Mouse (Mus musculus): Measurements from ENCODE around the gene Mgea5.

Gene Mgea5

GRCm38 (mm10) chr19:45748691-45749242 is 34.9 kb downstream of the Mgea5 start:
- no peak for DNase-seq (ENCODE audit: low spot score)

- DNase-seq (ENCODE audit: low spot score), result no peak
These were observed 35.4 kb downstream of the Mgea5 start for GRCm38 (mm10) chr19:45748206-45748605.

- peak; percentile 87 for DNase-seq (ENCODE audit: low spot score)
These were observed 36.4 kb downstream of the Mgea5 start for GRCm38 (mm10) chr19:45747028-45747867.

GRCm38 (mm10) chr19:45746153-45747020 is 37.2 kb downstream of the Mgea5 start:
- DNase-seq (ENCODE audit: low spot score), result peak; percentile 80

GRCm38 (mm10) chr19:45745344-45746152 is 38.1 kb downstream of the Mgea5 start:
- no peak for DNase-seq (ENCODE audit: low spot score)

- DNase-seq (ENCODE audit: low spot score), result no peak
These were observed 40.0 kb downstream of the Mgea5 start for GRCm38 (mm10) chr19:45743619-45744018.

GRCm38 (mm10) chr19:45742984-45743575 is 40.6 kb downstream of the Mgea5 start:
- no peak for DNase-seq (ENCODE audit: low spot score)

GRCm38 (mm10) chr19:45742218-45742983 is 41.2 kb downstream of the Mgea5 start, which contains the start of gene Fgf8:
Gene Fgf8 (minus strand): TSS chr19:45742915.
- DNase-seq (ENCODE audit: low spot score), result no peak

- no peak for DNase-seq (ENCODE audit: low spot score)
These were observed 42.0 kb downstream of the Mgea5 start for GRCm38 (mm10) chr19:45741431-45742217.

GRCm38 (mm10) chr19:45740817-45741216 is 42.8 kb downstream of the Mgea5 start:
- DNase-seq (ENCODE audit: low spot score), result no peak

GRCm38 (mm10) chr19:45740233-45740632 is 43.4 kb downstream of the Mgea5 start:
- no peak for DNase-seq (ENCODE audit: low spot score)

- no peak for DNase-seq (ENCODE audit: low spot score)
These were observed 45.1 kb downstream of the Mgea5 start for GRCm38 (mm10) chr19:45738521-45738920.

- no peak for DNase-seq (ENCODE audit: low spot score)
These were observed 45.7 kb downstream of the Mgea5 start for GRCm38 (mm10) chr19:45737846-45738484.

- DNase-seq (ENCODE audit: low spot score), result no peak
These were observed 46.3 kb downstream of the Mgea5 start for GRCm38 (mm10) chr19:45737208-45737845.

- DNase-seq (ENCODE audit: low spot score), result peak; percentile 47
These were observed 46.8 kb downstream of the Mgea5 start for GRCm38 (mm10) chr19:45736855-45737207.

- no peak for DNase-seq (ENCODE audit: low spot score)
These were observed 47.4 kb downstream of the Mgea5 start for GRCm38 (mm10) chr19:45736241-45736640.

GRCm38 (mm10) chr19:45734762-45735161 is 48.9 kb downstream of the Mgea5 start:
- no peak for DNase-seq (ENCODE audit: low spot score)

- DNase-seq (ENCODE audit: low spot score), result no peak
These were observed 49.4 kb downstream of the Mgea5 start for GRCm38 (mm10) chr19:45734191-45734590.

GRCm38 (mm10) chr19:45733564-45733963 is 50.1 kb downstream of the Mgea5 start:
- DNase-seq (ENCODE audit: low spot score), result no peak

Measured in urinary bladder, postnatal 14 days (tissue).